Mouse (Mus musculus) gastrocnemius, postnatal 10 days (tissue): Measurements from ENCODE around the gene Ada. TPM values are rescaled to one million over a fixed set of nuclear protein-coding genes. Genes with fewer than 3 reads are reported as not detected.

Experiments
- DNase-seq: peaks from one replicate; pipeline ENCODE4 v3.0.0; 2021; ENCODE audit warnings: mixed read lengths
- total RNA-seq, 2 experiments: library from RNA; stranded (reverse); gene quantifications; 2 replicates each; pipeline ENCODE4 v1.2.3; 2021

The Ada gene
- total RNA-seq, 2 experiments from 2014 or later: 1.1 to 2.4 TPM

GRCm38 (mm10) chr2:163732021-163732420 lies 18.0 kb downstream of the Ada start:
- no peak for DNase-seq

GRCm38 (mm10) chr2:163728300-163728699 lies 21.7 kb downstream of the Ada start:
- DNase-seq: no peak

GRCm38 (mm10) chr2:163726766-163727393 lies 23.2 kb downstream of the Ada start:
- DNase-seq: no peak

- no peak for DNase-seq
Measured at GRCm38 (mm10) chr2:163722550-163722949, 27.5 kb downstream of the Ada start.

GRCm38 (mm10) chr2:163719616-163720015 lies 30.4 kb downstream of the Ada start:
- DNase-seq: no peak

GRCm38 (mm10) chr2:163718951-163719603 lies 31.0 kb downstream of the Ada start:
- DNase-seq: peak; percentile 81

GRCm38 (mm10) chr2:163718526-163718925 lies 31.5 kb downstream of the Ada start:
- DNase-seq: no peak

- no peak for DNase-seq
Measured at GRCm38 (mm10) chr2:163716853-163717252, 33.2 kb downstream of the Ada start.

- no peak for DNase-seq
Measured at GRCm38 (mm10) chr2:163716448-163716847, 33.6 kb downstream of the Ada start.

GRCm38 (mm10) chr2:163713340-163713739 lies 36.7 kb downstream of the Ada start:
- no peak for DNase-seq

- DNase-seq: no peak
Measured at GRCm38 (mm10) chr2:163712874-163713273, 37.2 kb downstream of the Ada start.

GRCm38 (mm10) chr2:163712473-163712872 lies 37.6 kb downstream of the Ada start:
- DNase-seq: no peak

GRCm38 (mm10) chr2:163711368-163711868 lies 38.6 kb downstream of the Ada start:
- no peak for DNase-seq

- DNase-seq: no peak
Measured at GRCm38 (mm10) chr2:163710606-163711159, 39.4 kb downstream of the Ada start.

GRCm38 (mm10) chr2:163710000-163710399 lies 40.0 kb downstream of the Ada start:
- DNase-seq: no peak

- no peak for DNase-seq
Measured at GRCm38 (mm10) chr2:163708763-163709250, 41.2 kb downstream of the Ada start.

- DNase-seq: no peak
Measured at GRCm38 (mm10) chr2:163708321-163708720, 41.7 kb downstream of the Ada start.

- no peak for DNase-seq
Measured at GRCm38 (mm10) chr2:163703599-163704260, 46.3 kb downstream of the Ada start.

GRCm38 (mm10) chr2:163702921-163703320 lies 47.1 kb downstream of the Ada start:
- no peak for DNase-seq

GRCm38 (mm10) chr2:163702431-163702830 lies 47.6 kb downstream of the Ada start:
- DNase-seq: no peak

GRCm38 (mm10) chr2:163699078-163699780 lies 50.8 kb downstream of the Ada start:
- DNase-seq: no peak
